Mouse (Mus musculus) kidney, adult 9 months (tissue): ENCODE results near the gene Serpina1b.
A peak's percentile ranks its signal among the peaks of the same experiment; 100 is the strongest.
"Not testable (repeated sequence)": the region's sequence is repeated elsewhere in the genome, so short reads cannot be mapped to it uniquely, and the experiment has no call there.

Experiments
- DNase-seq: peaks from one replicate; pipeline ENCODE4 v3.0.0; 2022

Serpina1b gene

GRCm38 (mm10) chr12:103830273-103830672 is at the start of gene Serpina1b:
Gene Serpina1b (minus strand): TSS chr12:103830373.
- DNase-seq: not testable (repeated sequence)

- DNase-seq: not testable (repeated sequence)
Observed at GRCm38 (mm10) chr12:103866873-103867272, 36.7 kb upstream of the Serpina1b start.

GRCm38 (mm10) chr12:103863101-103863974 is 33.2 kb upstream of the Serpina1b start, which contains the start of gene Serpina1a:
Gene Serpina1a (minus strand): TSS chr12:103863562.
- peak; percentile 4 for DNase-seq

GRCm38 (mm10) chr12:103860976-103861375 is 30.8 kb upstream of the Serpina1b start:
- DNase-seq: peak; percentile 2

- peak; percentile 32 for DNase-seq
Observed at GRCm38 (mm10) chr12:103860571-103860970, 30.4 kb upstream of the Serpina1b start.

GRCm38 (mm10) chr12:103859584-103859983 is 29.4 kb upstream of the Serpina1b start:
- not testable (repeated sequence) for DNase-seq

- not testable (repeated sequence) for DNase-seq
Observed at GRCm38 (mm10) chr12:103853032-103853431, 22.9 kb upstream of the Serpina1b start.

GRCm38 (mm10) chr12:103827661-103828372 is 2.4 kb downstream of the Serpina1b start:
- DNase-seq: not testable (repeated sequence)

GRCm38 (mm10) chr12:103823826-103824225 is 6.3 kb downstream of the Serpina1b start:
- DNase-seq: not testable (repeated sequence)

- DNase-seq: not testable (repeated sequence)
Observed at GRCm38 (mm10) chr12:103773246-103773851, 56.8 kb downstream of the Serpina1b start, which contains the start of gene Serpina1d. Gene Serpina1d (minus strand): TSS chr12:103773592.

- peak; percentile 22 for DNase-seq
Observed at GRCm38 (mm10) chr12:103770597-103770996, 59.6 kb downstream of the Serpina1b start.

GRCm38 (mm10) chr12:103763083-103763482 is 67.1 kb downstream of the Serpina1b start:
- DNase-seq: not testable (repeated sequence)

GRCm38 (mm10) chr12:103760316-103760715 is 69.9 kb downstream of the Serpina1b start:
- peak; percentile 62 for DNase-seq

- not testable (repeated sequence) for DNase-seq
Observed at GRCm38 (mm10) chr12:103745957-103746356, 84.2 kb downstream of the Serpina1b start.

- not testable (repeated sequence) for DNase-seq
Observed at GRCm38 (mm10) chr12:103737791-103738580, 92.2 kb downstream of the Serpina1b start.

- not testable (repeated sequence) for DNase-seq
Observed at GRCm38 (mm10) chr12:103735566-103735965, 94.6 kb downstream of the Serpina1b start.

- DNase-seq: not testable (repeated sequence)
Observed at GRCm38 (mm10) chr12:103735101-103735500, 95.1 kb downstream of the Serpina1b start.

- DNase-seq: no peak
Observed at GRCm38 (mm10) chr12:103711537-103711936, 118.6 kb downstream of the Serpina1b start.

GRCm38 (mm10) chr12:103710405-103710804 is 119.8 kb downstream of the Serpina1b start:
- peak; percentile 28 for DNase-seq

- DNase-seq: no peak
Observed at GRCm38 (mm10) chr12:103706113-103706512, 124.1 kb downstream of the Serpina1b start.

GRCm38 (mm10) chr12:103705547-103705946 is 124.6 kb downstream of the Serpina1b start:
- DNase-seq: no peak

GRCm38 (mm10) chr12:103700144-103700750 is 129.9 kb downstream of the Serpina1b start:
- DNase-seq: peak; percentile 84
